ENCODE assay signal across 8 mouse cellular contexts in genomic region chr5:35762388-35762787, GRCm38 (mm10). TPM values are rescaled to one million over a fixed set of nuclear protein-coding genes. Genes with fewer than 3 reads are reported as not detected.
DNase-seq lines count a peak whose midpoint lies in the region; ATAC-seq lines count a peak whose summit lies in the region.

No protein-coding gene starts in this region.

- DNase-seq in cerebellum, adult 11-12 months: peak; percentile 49
- peak; percentile 29 to 45 for DNase-seq in left cerebral cortex, postnatal 14 days (ENCODE audit: low spot score in 2 of 2)
- DNase-seq in left cerebral cortex, adult 11 months (ENCODE audit: low spot score): no peak
- peak; percentile 61 to 74 for DNase-seq in gastrocnemius, adult 8-10 months (ENCODE audit: low spot score in 2 of 2)
- DNase-seq in kidney, postnatal 25 days: peak; percentile 75 to 76
- no peak for DNase-seq in B cell, adult 2 months

- intact Hi-C loops in left cerebral cortex, postnatal 14 days (cut with DNase I): no loop called here

- no peak for ATAC-seq in cerebellum, adult (ENCODE audit: insufficient number of reproducible peaks, low FRiP score, low TSS enrichment)
- no peak for ATAC-seq in granulocyte monocyte progenitor cell, adult 5-6 weeks (replicated peaks; ENCODE audit: poor library complexity, severe bottlenecking)

RNA-seq across cellular contexts. Expression of gene Ablim2, which starts 4.7 kb away (rescaled TPM):
- 100 to 1,000 TPM; 106 to 112 TPM for total RNA-seq in left cerebral cortex, postnatal 14 days (2021)
- total RNA-seq in gastrocnemius, adult 8-10 months (2022): 10 to 100 TPM; 36.1 to 43.4 (median 40.7) TPM
- 1.6 TPM in 1 of 2 replicates, not detected in the other for total RNA-seq in granulocyte monocyte progenitor cell, adult 5-6 weeks (2014; fragmentation: Nextera tagmentation)
- 0.22 TPM in 1 of 2 replicates, not detected in the other for total RNA-seq in granulocyte monocyte progenitor cell, adult 5-6 weeks (2017)

RNA-seq across cellular contexts. Expression of gene Sh3tc1, which starts 22.6 kb away (rescaled TPM):
- total RNA-seq in left cerebral cortex, postnatal 14 days (2021): 1 to 10 TPM; 2.7 to 3.3 TPM
- 1 to 10 TPM; 1.4 to 2.9 (median 1.9) TPM for total RNA-seq in gastrocnemius, adult 8-10 months (2022)
- total RNA-seq in granulocyte monocyte progenitor cell, adult 5-6 weeks (2014; fragmentation: Nextera tagmentation): 3.9 and 26.5 TPM in 2 replicates
- total RNA-seq in granulocyte monocyte progenitor cell, adult 5-6 weeks (2017): 3.9 and 5.1 TPM in 2 replicates

Comparison
In these comparisons a context has a peak if more than half of its experiments do, and no peak if none do; other contexts are left out.
1. DNase-seq: peak in cerebellum, adult 11-12 months (single experiment), left cerebral cortex, postnatal 14 days (2 of 2), gastrocnemius, adult 8-10 months (2 of 2) and kidney, postnatal 25 days (2 of 2); none in left cerebral cortex, adult 11 months (single experiment) and B cell, adult 2 months (0 of 2).
2. RNA of gene Ablim2, which starts 4.7 kb away (total RNA-seq): 106 to 112 TPM in left cerebral cortex, postnatal 14 days and 36.1 to 43.4 TPM in gastrocnemius, adult 8-10 months; 0.22 to 1.6 TPM in granulocyte monocyte progenitor cell, adult 5-6 weeks; every median in the first group is over 10 times any median in the second.